Mouse (Mus musculus) forebrain, embryonic 15.5 days (tissue): ENCODE results near the gene Snx30. TPM values are rescaled to one million over a fixed set of nuclear protein-coding genes. Genes with fewer than 3 reads are reported as not detected.

Source experiments
- ATAC-seq: fragments of 200-750 bp; cut with Nextera tagmentation; replicated peaks from 2 replicates; pipeline ENCODE4 v1.8.0; 2017; ENCODE audit warnings: mild to moderate bottlenecking, moderate TSS enrichment, moderate library complexity
- H3K27ac ChIP-seq: fragments of 300-500 bp; sonication (generic); replicated peaks from 2 replicates; pipeline ENCODE4 v1.5.1; 2015; ENCODE audit warnings: mild to moderate bottlenecking, inconsistent platforms
- H3K27me3 ChIP-seq: fragments of 300-500 bp; sonication (generic); 2 replicates; pipeline ENCODE4 v1.6.1; 2015; ENCODE audit warnings: inconsistent platforms
- H3K36me3 ChIP-seq: fragments of 300-500 bp; sonication (generic); 2 replicates; pipeline ENCODE4 v1.6.1; 2015; ENCODE audit warnings: mild to moderate bottlenecking, inconsistent platforms
- H3K4me1 ChIP-seq: fragments of 300-500 bp; sonication (generic); 2 replicates; pipeline ENCODE4 v1.6.1; 2015; ENCODE audit warnings: inconsistent platforms
- H3K4me2 ChIP-seq: fragments of 300-500 bp; sonication (generic); replicated peaks from 2 replicates; pipeline ENCODE4 v1.6.1; 2015; ENCODE audit warnings: mild to moderate bottlenecking, inconsistent platforms
- H3K4me3 ChIP-seq: fragments of 300-500 bp; sonication (generic); 2 replicates; pipeline ENCODE4 v1.5.1; 2015; ENCODE audit warnings: mild to moderate bottlenecking, inconsistent platforms
- H3K9ac ChIP-seq: fragments of 300-500 bp; sonication (generic); replicated peaks from 2 replicates; pipeline ENCODE4 v1.6.1; 2015; ENCODE audit warnings: mild to moderate bottlenecking, inconsistent platforms
- H3K9me3 ChIP-seq: fragments of 300-500 bp; sonication (generic); 2 replicates; pipeline ENCODE4 v1.6.1; 2016; ENCODE audit warnings: inconsistent platforms
- WGBS: fragments of 180-500 bp; shearing (Covaris S2); methylation state at CpG from one replicate; pipeline ENCODE4 v1.1.7; 2015; ENCODE audit warnings: mixed read lengths; 5-methylcytosine and 5-hydroxymethylcytosine counted together
- polyA plus RNA-seq: library from polyadenylated mRNA; unstranded; fragments of >200 nt; fragmentation: Nextera tagmentation; extraction: Ambion mirVana; gene quantifications from 2 replicates; pipeline ENCODE4 v1.2.1, GENCODE M21; 2015

Gene Snx30
- polyA plus RNA-seq, 1 experiment from 2014 or later: 13.0 TPM

GRCm38 (mm10) chr4:59881210-59881609 is 75.6 kb downstream of the Snx30 start:
- Histone ChIP-seq H3K36me3 (peaks cover 1% of the 10 kb centered on the region; the same call in 1 of the 2 replicates), H3K9me3 (no peaks in the 10 kb centered on the region), H3K4me1 (peaks cover 3% of the 10 kb centered on the region; the same call in 1 of the 2 replicates), H3K4me2 (no peak overlapping the region), H3K27me3 (no peaks in the 10 kb centered on the region), H3K27ac (no peak overlapping the region), H3K9ac (no peak overlapping the region), H3K4me3 (no peak overlapping the region)
- WGBS: 84% methylated on average over 2 of the region's 2 CpGs
- no peak for ATAC-seq

GRCm38 (mm10) chr4:59884136-59884696 is 78.6 kb downstream of the Snx30 start:
- no peaks in the 10 kb centered on the region for H3K9me3 ChIP-seq
- H3K9ac ChIP-seq: no peak overlapping the region
- H3K27ac ChIP-seq: no peak overlapping the region
- H3K36me3 ChIP-seq: peaks cover 5% of the 10 kb centered on the region; the same call in 1 of the 2 replicates
- H3K27me3 ChIP-seq: no peaks in the 10 kb centered on the region
- H3K4me2 ChIP-seq: no peak overlapping the region
- H3K4me1 ChIP-seq: no peaks in the 10 kb centered on the region
- WGBS: 90% methylated on average over 6 of the region's 6 CpGs
- no peak overlapping the region for H3K4me3 ChIP-seq
- ATAC-seq: no peak

GRCm38 (mm10) chr4:59886281-59886680 is 80.6 kb downstream of the Snx30 start:
- no peak overlapping the region for H3K4me2 ChIP-seq
- H3K9me3 ChIP-seq: no peaks in the 10 kb centered on the region
- H3K27me3 ChIP-seq: no peaks in the 10 kb centered on the region
- no peak for ATAC-seq
- H3K4me1 ChIP-seq: no peaks in the 10 kb centered on the region
- H3K4me3 ChIP-seq: no peak overlapping the region
- H3K27ac ChIP-seq: no peak overlapping the region
- 89% methylated on average over 6 of the region's 6 CpGs for WGBS
- H3K9ac ChIP-seq: no peak overlapping the region
- H3K36me3 ChIP-seq: peaks cover 5% of the 10 kb centered on the region; the same call in 1 of the 2 replicates

GRCm38 (mm10) chr4:59887011-59887410 is 81.4 kb downstream of the Snx30 start:
- H3K9me3 ChIP-seq: no peaks in the 10 kb centered on the region
- H3K4me1 ChIP-seq: no peaks in the 10 kb centered on the region
- H3K27me3 ChIP-seq: no peaks in the 10 kb centered on the region
- H3K9ac ChIP-seq: no peak overlapping the region
- no peak overlapping the region for H3K4me2 ChIP-seq
- H3K27ac ChIP-seq: no peak overlapping the region
- H3K4me3 ChIP-seq: no peak overlapping the region
- H3K36me3 ChIP-seq: peaks cover 5% of the 10 kb centered on the region; the same call in 1 of the 2 replicates
- 90% methylated on average over 5 of the region's 5 CpGs for WGBS
- ATAC-seq: no peak

- WGBS: 85% methylated on average over 5 of the region's 5 CpGs
- Histone ChIP-seq H3K36me3 (peaks cover 5% of the 10 kb centered on the region; the same call in 1 of the 2 replicates), H3K4me1 (no peaks in the 10 kb centered on the region), H3K4me2 (no peak overlapping the region), H3K27ac (no peak overlapping the region), H3K27me3 (no peaks in the 10 kb centered on the region), H3K9ac (no peak overlapping the region), H3K4me3 (no peak overlapping the region), H3K9me3 (no peaks in the 10 kb centered on the region)
- ATAC-seq: no peak
Observed at GRCm38 (mm10) chr4:59888014-59888413, 82.4 kb downstream of the Snx30 start.

GRCm38 (mm10) chr4:59890086-59890600 is 84.5 kb downstream of the Snx30 start:
- Histone ChIP-seq H3K4me1 (no peaks in the 10 kb centered on the region), H3K27me3 (no peaks in the 10 kb centered on the region), H3K27ac (no peak overlapping the region), H3K36me3 (peaks cover 5% of the 10 kb centered on the region; the same call in 1 of the 2 replicates), H3K9ac (no peak overlapping the region), H3K9me3 (no peaks in the 10 kb centered on the region), H3K4me3 (no peak overlapping the region), H3K4me2 (no peak overlapping the region)
- WGBS: 89% methylated on average over 6 of the region's 6 CpGs
- no peak for ATAC-seq

- Histone ChIP-seq H3K27me3 (no peaks in the 10 kb centered on the region), H3K27ac (0 out of 2 replicates have a peak overlapping the region, but pooled peaks have one; percentile 15), H3K9ac (no peak overlapping the region), H3K9me3 (no peaks in the 10 kb centered on the region), H3K4me2 (no peak overlapping the region), H3K4me1 (no peaks in the 10 kb centered on the region), H3K36me3 (no peaks in the 10 kb centered on the region), H3K4me3 (no peak overlapping the region)
- 59% methylated on average over 10 of the region's 10 CpGs for WGBS
- peak; percentile 65 for ATAC-seq
Observed at GRCm38 (mm10) chr4:59891723-59892416, 86.2 kb downstream of the Snx30 start.

- no peak for ATAC-seq
- Histone ChIP-seq H3K9ac (no peak overlapping the region), H3K4me3 (no peak overlapping the region), H3K27ac (no peak overlapping the region), H3K4me2 (no peak overlapping the region), H3K36me3 (no peaks in the 10 kb centered on the region), H3K4me1 (no peaks in the 10 kb centered on the region), H3K27me3 (no peaks in the 10 kb centered on the region), H3K9me3 (no peaks in the 10 kb centered on the region)
- 89% methylated on average over 5 of the region's 5 CpGs for WGBS
Observed at GRCm38 (mm10) chr4:59892731-59893130, 87.1 kb downstream of the Snx30 start.

- no peaks in the 10 kb centered on the region for H3K9me3 ChIP-seq
- H3K36me3 ChIP-seq: no peaks in the 10 kb centered on the region
- no peaks in the 10 kb centered on the region for H3K4me1 ChIP-seq
- no peaks in the 10 kb centered on the region for H3K27me3 ChIP-seq
- H3K9ac ChIP-seq: no peak overlapping the region
- 93% methylated on average over 8 of the region's 8 CpGs for WGBS
- no peak overlapping the region for H3K4me2 ChIP-seq
- no peak overlapping the region for H3K4me3 ChIP-seq
- H3K27ac ChIP-seq: no peak overlapping the region
- no peak for ATAC-seq
Observed at GRCm38 (mm10) chr4:59894415-59894814, 88.8 kb downstream of the Snx30 start.

GRCm38 (mm10) chr4:59894977-59895575 is 89.4 kb downstream of the Snx30 start:
- Histone ChIP-seq H3K36me3 (no peaks in the 10 kb centered on the region), H3K9me3 (no peaks in the 10 kb centered on the region), H3K4me1 (no peaks in the 10 kb centered on the region), H3K4me3 (no peak overlapping the region), H3K27me3 (no peaks in the 10 kb centered on the region), H3K4me2 (no peak overlapping the region), H3K9ac (no peak overlapping the region), H3K27ac (no peak overlapping the region)
- no peak for ATAC-seq
- WGBS: 97% methylated on average over 3 of the region's 3 CpGs

- no peak for ATAC-seq
- no peaks in the 10 kb centered on the region for H3K36me3 ChIP-seq
- H3K4me2 ChIP-seq: no peak overlapping the region
- H3K9me3 ChIP-seq: no peaks in the 10 kb centered on the region
- no peaks in the 10 kb centered on the region for H3K4me1 ChIP-seq
- H3K4me3 ChIP-seq: no peak overlapping the region
- no peaks in the 10 kb centered on the region for H3K27me3 ChIP-seq
- H3K27ac ChIP-seq: no peak overlapping the region
- 60% methylated on average over 5 of the region's 5 CpGs for WGBS
- no peak overlapping the region for H3K9ac ChIP-seq
Observed at GRCm38 (mm10) chr4:59896000-59896399, 90.4 kb downstream of the Snx30 start.

- Histone ChIP-seq H3K9me3 (no peaks in the 10 kb centered on the region), H3K9ac (no peak overlapping the region), H3K36me3 (no peaks in the 10 kb centered on the region), H3K4me2 (no peak overlapping the region), H3K4me1 (no peaks in the 10 kb centered on the region), H3K27ac (no peak overlapping the region), H3K27me3 (no peaks in the 10 kb centered on the region), H3K4me3 (no peak overlapping the region)
- no peak for ATAC-seq
- WGBS: 88% methylated on average over 12 of the region's 12 CpGs
Observed at GRCm38 (mm10) chr4:59897814-59898520, 92.3 kb downstream of the Snx30 start.
